Mouse (Mus musculus) CD4-positive, CD25-positive, alpha-beta regulatory T cell, adult 4 months (primary cell): ENCODE data around the gene Kcnh4. TPM values are rescaled to one million over a fixed set of nuclear protein-coding genes. Genes with fewer than 3 reads are reported as not detected.
A peak's percentile ranks its signal among the peaks of the same experiment; 100 is the strongest.

ENCODE experiments used
- ATAC-seq: one replicate; pipeline ENCODE4 v1.8.0; 2017
- polyA plus RNA-seq, 2 experiments: library from polyadenylated mRNA; unstranded; fragments of 100-300 nt; shearing (Covaris generic); gene quantifications; one replicate each; pipeline ENCODE4 v1.2.1; 2017

Gene Kcnh4
- polyA plus RNA-seq, 2 experiments from 2014 or later: not detected

DNA sequence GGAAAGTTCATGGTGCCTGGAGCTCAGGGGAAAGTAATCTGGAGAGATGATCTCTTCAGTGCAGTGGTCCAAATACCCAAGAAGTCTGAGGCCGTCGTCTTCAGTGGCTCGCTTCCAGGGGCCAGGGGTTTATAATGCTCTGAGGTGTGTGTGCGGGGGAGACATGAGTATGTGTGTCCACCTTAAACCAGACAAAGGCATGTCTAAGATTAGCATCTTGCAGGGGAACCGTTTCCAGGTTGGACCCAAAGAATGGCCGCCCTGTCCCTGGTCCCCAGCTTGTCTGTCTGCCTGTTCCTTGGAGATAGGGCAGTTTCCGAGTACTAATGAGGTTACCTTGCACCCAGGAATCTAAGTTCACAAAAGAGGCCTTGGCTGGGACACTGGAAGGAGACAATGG, 3.1 kb upstream of the Kcnh4 start, which contains the start of gene Hcrt:
Hcrt (minus strand) TSS at position 101 of the 400 bp plus-strand sequence.
- no peak for ATAC-seq

GRCm38 (mm10) chr11:100761547-100762045, 1.9 kb upstream of the Kcnh4 start:
- peak; percentile 62 for ATAC-seq

DNA sequence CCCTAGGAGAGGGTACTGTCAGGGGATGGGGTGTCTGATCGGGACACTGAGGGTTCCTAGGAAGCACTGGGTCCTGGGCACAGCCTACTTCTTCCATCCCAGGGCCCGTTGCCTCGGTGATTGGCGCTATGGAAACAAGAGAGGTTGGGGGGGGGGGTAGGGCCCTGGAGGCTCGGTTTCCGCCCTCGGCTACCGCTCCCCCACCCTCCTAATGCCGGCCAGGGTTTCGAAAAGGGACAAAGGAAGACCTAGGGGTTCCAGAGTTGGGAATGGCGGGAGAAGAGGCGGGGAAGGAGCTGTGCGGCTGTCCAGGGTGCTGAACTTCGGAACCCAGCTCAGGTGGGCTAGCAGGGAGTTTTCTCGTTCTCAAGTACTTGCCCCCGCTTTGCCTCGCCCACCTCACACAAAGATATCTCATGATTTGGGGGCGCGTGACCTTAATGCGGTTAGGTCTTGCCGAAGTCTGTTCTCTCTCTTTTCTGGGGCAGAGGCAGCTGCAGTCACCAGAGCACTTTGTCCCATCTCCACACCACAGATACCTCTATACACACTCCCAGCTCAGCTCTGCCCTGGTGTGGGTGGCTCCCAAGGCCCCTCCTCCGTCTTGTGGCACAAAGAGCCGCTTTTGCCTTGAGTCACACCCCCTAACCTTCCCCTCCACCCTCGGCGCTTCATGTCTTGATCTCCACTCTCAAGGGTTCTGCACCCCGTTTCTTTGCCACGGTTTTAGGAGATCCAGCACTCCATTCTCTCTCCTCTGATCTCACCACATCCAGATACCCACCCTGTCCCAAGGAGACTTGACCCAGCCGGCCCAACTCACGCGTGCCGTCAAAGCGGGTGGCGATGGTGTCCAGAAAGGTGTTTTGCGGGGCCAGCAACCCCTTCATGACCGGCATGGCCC, 783 bp downstream of the Kcnh4 start:
- no peak for ATAC-seq

- ATAC-seq: no peak
Observed at GRCm38 (mm10) chr11:100757566-100757965, 2.2 kb downstream of the Kcnh4 start.

- ATAC-seq: no peak
Observed at GRCm38 (mm10) chr11:100756476-100756875, 3.3 kb downstream of the Kcnh4 start.

GRCm38 (mm10) chr11:100754693-100755057, 5.1 kb downstream of the Kcnh4 start:
- no peak for ATAC-seq

DNA sequence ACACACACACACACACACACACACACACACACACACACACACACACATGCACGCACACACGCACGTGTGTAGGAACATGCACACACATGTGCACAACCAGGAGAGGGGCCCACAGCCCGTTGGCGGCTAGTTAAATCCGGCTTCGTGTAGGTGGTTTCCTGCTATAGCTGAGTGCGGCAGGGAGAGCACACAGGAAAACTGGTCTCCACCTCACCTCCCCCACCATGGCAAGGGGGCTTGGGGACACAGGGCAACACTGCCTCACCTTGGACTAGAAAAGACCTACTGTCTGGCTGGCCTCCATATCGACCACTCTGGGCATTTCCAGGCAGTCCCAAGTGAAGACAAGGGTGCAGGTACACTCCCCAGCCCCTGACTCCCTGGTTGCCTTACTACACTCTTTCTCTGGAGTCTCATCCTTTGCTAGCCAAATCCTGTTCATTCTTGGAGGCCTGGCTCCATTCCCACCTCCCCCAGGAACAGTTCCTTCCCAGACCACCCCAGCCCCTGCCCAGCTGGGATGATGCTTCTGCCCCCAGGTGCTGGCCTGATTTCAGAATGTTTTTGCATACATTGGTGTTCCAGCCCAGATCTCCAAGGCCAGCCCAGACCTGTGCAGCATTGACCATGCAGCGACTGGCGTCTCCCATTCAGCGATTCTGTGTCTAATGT, 5.6 kb downstream of the Kcnh4 start:
- no peak for ATAC-seq

DNA sequence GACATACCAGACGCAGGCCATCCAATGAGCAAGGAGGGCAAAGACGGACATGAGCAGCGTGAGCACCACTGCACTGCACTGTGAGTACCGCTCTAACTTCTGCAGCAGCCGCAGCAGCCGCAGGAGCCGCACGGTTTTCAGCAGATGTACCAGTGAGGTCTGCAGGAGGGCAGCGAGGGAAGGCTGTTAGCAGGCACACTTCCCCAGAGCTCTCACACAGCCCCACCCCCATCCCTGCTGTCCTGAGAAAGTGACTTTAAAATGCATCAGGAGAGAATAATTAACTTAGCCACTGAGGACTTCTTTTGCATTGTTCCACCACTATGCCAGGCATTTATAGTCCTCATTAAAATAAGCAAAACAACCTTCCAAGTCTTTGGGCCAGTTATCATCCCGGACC, 7.4 kb downstream of the Kcnh4 start:
- no peak for ATAC-seq

DNA sequence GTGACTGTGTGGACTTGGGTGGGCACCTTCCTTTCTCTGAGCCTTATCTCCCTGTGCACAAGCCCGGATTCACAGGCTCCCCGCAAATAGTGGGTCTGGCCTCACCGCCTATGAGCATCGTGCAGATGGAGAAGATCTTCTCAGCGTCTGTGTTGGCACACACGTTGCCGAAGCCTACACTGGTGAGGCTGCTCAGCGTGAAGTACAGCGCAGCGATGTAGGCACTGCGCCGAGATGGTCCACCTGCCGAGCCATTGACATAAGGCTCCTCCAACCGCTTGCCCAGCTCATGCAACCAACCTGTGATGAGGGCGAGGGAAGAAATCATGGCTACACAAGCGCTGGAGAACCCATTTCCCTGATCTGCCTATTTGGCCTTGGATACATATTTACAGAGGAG, 9.6 kb downstream of the Kcnh4 start:
- no peak for ATAC-seq

DNA sequence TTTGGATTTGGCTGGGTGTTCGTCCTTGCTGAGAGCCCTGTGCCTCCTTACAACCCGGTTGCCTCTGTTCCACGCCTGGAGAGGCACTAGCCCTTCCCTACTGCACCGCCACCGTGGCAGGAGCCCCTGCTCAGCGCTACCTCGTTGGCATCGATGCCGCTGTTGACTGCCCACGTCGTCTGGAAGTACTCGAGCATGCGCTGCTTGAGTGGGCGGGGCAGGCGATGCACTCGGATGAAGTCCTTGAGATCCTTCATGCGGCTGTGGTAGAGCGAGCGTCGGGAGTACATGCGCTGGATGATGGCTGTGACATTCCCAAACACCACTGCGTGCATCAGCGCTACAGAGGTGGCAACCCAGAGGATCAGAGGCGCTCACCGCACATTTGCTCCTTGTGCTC, 10.3 kb downstream of the Kcnh4 start:
- no peak for ATAC-seq

DNA sequence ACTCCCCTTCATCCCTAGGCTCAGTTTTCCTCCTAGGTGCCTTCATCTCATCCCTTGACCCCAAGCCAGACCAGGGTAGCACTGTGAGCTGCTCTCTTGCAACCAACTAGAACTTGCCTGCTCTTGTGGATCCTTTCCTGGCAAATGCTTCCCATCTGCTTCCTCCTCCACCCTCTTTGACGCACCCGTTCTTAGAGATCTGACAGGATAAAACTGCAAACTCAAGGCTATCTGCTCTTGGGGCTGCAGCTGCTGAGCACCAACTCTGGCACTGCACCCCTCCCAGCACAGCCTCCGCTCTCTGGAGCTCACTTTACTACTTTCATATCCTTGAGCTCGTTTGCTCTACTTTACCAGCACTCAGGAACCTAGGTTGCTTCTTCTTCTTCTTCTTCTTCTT, 11.1 kb downstream of the Kcnh4 start:
- ATAC-seq: no peak

- ATAC-seq: no peak
Observed at GRCm38 (mm10) chr11:100747114-100747513, 12.6 kb downstream of the Kcnh4 start.

- ATAC-seq: no peak
Observed at GRCm38 (mm10) chr11:100746546-100746945, 13.2 kb downstream of the Kcnh4 start.

DNA sequence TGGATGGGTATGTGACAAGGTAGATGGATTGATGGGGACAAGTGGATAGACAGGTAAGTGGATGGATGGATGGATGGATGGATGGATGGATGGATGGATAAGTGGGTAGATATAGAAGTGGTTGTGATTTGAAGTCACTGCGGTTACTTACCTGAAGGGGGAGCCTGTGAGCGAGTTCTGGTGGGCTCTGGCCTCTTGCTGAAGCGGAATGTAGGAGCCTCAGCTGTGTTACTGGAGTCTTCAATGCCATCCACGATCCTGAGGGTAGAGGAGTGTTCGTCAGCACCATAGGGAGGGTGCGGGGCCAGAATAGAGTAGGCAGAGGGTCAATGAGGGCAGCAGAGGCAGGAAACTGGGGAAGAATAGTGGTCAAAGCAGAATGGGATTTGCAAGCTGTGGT, 14.7 kb downstream of the Kcnh4 start:
- ATAC-seq: peak; percentile 65

- ATAC-seq: no peak
Observed at GRCm38 (mm10) chr11:100741348-100741747, 18.4 kb downstream of the Kcnh4 start.

- ATAC-seq: no peak
Observed at GRCm38 (mm10) chr11:100738749-100739148, 21.0 kb downstream of the Kcnh4 start.

- peak; percentile 97 for ATAC-seq
Observed at GRCm38 (mm10) chr11:100738066-100738604, 21.6 kb downstream of the Kcnh4 start, which contains the start of gene Rab5c. Gene Rab5c (minus strand): TSS chr11:100738215.

- ATAC-seq: no peak
Observed at GRCm38 (mm10) chr11:100737105-100737733, 22.5 kb downstream of the Kcnh4 start.

- ATAC-seq: no peak
Observed at GRCm38 (mm10) chr11:100736746-100737080, 23.0 kb downstream of the Kcnh4 start.

DNA sequence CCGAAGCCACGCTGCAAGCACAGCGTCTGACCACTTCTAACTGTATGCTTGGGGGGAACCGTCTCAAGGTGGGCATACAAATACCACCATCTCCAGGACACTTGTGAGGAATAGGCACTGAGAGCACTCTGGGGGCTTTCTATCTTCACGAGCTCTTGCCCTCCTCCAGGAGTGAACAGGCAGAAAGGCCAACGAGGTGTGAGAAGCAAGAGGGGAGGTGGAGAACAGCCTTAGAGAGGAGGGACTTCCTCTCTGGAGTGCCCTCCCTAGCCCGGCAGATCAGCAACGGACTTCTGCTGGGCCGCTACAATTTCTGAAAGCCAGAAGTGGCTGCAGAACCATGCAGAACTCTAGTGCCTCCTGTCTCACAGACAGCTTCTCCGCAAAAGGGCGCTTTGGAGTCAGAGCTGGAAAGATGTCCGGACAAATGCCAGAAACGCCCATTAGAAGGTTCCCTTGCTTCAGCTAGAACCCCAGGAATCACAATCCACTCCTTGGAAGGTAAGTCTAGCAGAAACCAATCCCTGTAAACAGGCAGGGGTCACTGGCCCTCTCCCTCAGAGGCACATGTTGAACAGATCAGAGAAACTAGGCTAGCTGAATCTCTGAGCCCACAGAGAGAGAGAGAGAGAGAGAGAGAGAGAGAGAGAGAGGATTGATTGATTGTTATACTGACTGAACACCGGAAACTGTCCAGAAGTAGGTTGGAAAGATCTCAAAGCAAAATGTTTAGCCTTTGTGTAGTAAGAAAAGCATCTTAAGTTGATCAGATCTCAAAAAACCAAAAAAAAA, 23.6 kb downstream of the Kcnh4 start:
- ATAC-seq: no peak

- ATAC-seq: peak; percentile 21
Observed at GRCm38 (mm10) chr11:100735134-100735865, 24.4 kb downstream of the Kcnh4 start.
